8 mouse cellular contexts compared by ENCODE assay signal in genomic region chr5:122391786-122392180, GRCm38 (mm10). TPM values are rescaled to one million over a fixed set of nuclear protein-coding genes. Genes with fewer than 3 reads are reported as not detected.
DNase-seq lines count a peak whose midpoint lies in the region; ATAC-seq and TF ChIP-seq lines count a peak whose summit lies in the region.

Gene Arpc3, plus strand, starts transcription at chr5:122391878.

- in situ Hi-C loops in Patski (cut with MboI; ENCODE audit: low pct_unique_long_range_greater_than_20kb) = no loop called here

- H3K4me1 ChIP-seq in hindbrain, embryonic 13.5 days (replicated peaks) = peaks cover 14% of the 10 kb centered on the region

- POLR2A ChIA-PET in Patski (lab: Charles Lee) = interaction anchor here (0.6 to 0.8 kb wide), 6 partner anchors 20 to 945 kb away, joined by 3 to 4 read pairs (median 3); partner anchors contain the start of genes Atp2a2, Fam216a and Gpn3

- peak; percentile 99 for TF ChIP-seq CTCF in Patski (IDR thresholded peaks at IDR 0.05)

- peak within 1 kb of the TSS; percentile 91 for H3K9ac ChIP-seq in hindbrain, embryonic 13.5 days

- H3K4me2 ChIP-seq in hindbrain, embryonic 13.5 days = peak within 1 kb of the TSS; percentile 83

- WGBS in hindbrain, embryonic 13.5 days = under 1% methylated on average over 39 of the region's 39 CpGs

- no peak for DNase-seq in Patski (ENCODE audit: low read depth, low spot score)
- DNase-seq in cerebellum, postnatal 14 days = peak; percentile 97
- peak; percentile 78 to 92 for DNase-seq in frontal cortex, postnatal 14 days (ENCODE audit: low spot score in 2 of 2)
- DNase-seq in layer of hippocampus, postnatal 25 days (ENCODE audit: extremely low spot score in 1 of 2, low spot score in 1 of 2) = peak; percentile 90 to 93
- DNase-seq in lung, postnatal 25 days (ENCODE audit: low spot score) = peak; percentile 90
- peak; percentile 94 for DNase-seq in retina, embryonic 14.5 days (ENCODE audit: low spot score)
- DNase-seq in thymus, postnatal 4 days = peak; percentile 96

- H3K27ac ChIP-seq in hindbrain, embryonic 13.5 days = peak within 1 kb of the TSS; percentile 72

- no peaks in the 10 kb centered on the region for H3K27me3 ChIP-seq in Patski
- no peaks in the 10 kb centered on the region for H3K27me3 ChIP-seq in hindbrain, embryonic 13.5 days

- peaks cover 5% of the 10 kb centered on the region for H3K36me3 ChIP-seq in hindbrain, embryonic 13.5 days

- peak; percentile 65 for ATAC-seq in Patski
- peak; percentile 81 for ATAC-seq in hindbrain, embryonic 13.5 days (ENCODE audit: low FRiP score)

- CTCF ChIA-PET in Patski (lab: Charles Lee) = interaction anchor here (0.6 to 2.2 kb wide), 9 partner anchors 10 to 260 kb away, joined by 3 to 15 read pairs (median 3); no protein-coding TSS in a partner anchor

- H3K9me3 ChIP-seq in hindbrain, embryonic 13.5 days = no peaks in the 10 kb centered on the region

- H3K4me3 ChIP-seq in hindbrain, embryonic 13.5 days = peak within 1 kb of the TSS; percentile 85

RNA-seq across cellular contexts. Expression of gene Arpc3, which starts in this region (rescaled TPM):
- 387 TPM for polyA plus RNA-seq in Patski (2021)
- polyA plus RNA-seq in hindbrain, embryonic 13.5 days (2015; fragmentation: Nextera tagmentation; extraction: Ambion mirVana) = 159 and 173 TPM in 2 replicates
- 100 to 1,000 TPM; 285 to 290 TPM for total RNA-seq in layer of hippocampus, postnatal 25 days (2021)
